Mouse (Mus musculus) forebrain, embryonic 13.5 days (tissue): ENCODE measurements at regions not wholly inside any gene's neighbourhood (a gene's known extent, or its start where the extent isn't known, plus 50 kb on each side); places are given as distances from the start of the nearest gene placed in this dataset.

Experiments used
- ATAC-seq: fragments of 200-750 bp; cut with Nextera tagmentation; 2 replicates; pipeline ENCODE4 v1.8.0; 2017
- H3K27ac ChIP-seq: fragments of 300-500 bp; sonication (generic); 2 replicates; pipeline ENCODE4 v1.5.1; 2015; ENCODE audit warnings: inconsistent platforms, mild to moderate bottlenecking, moderate library complexity
- H3K27me3 ChIP-seq: fragments of 300-500 bp; sonication (generic); 2 replicates; pipeline ENCODE4 v1.6.1; 2015; ENCODE audit warnings: mild to moderate bottlenecking, inconsistent platforms
- H3K36me3 ChIP-seq: fragments of 300-500 bp; sonication (generic); 2 replicates; pipeline ENCODE4 v1.6.1; 2015; ENCODE audit warnings: mild to moderate bottlenecking, inconsistent platforms; ENCODE audit not compliant: poor library complexity, severe bottlenecking
- H3K4me1 ChIP-seq: fragments of 300-500 bp; sonication (generic); 2 replicates; pipeline ENCODE4 v1.6.1; 2015; ENCODE audit warnings: inconsistent platforms
- H3K4me2 ChIP-seq: fragments of 300-500 bp; sonication (generic); 2 replicates; pipeline ENCODE4 v1.6.1; 2015; ENCODE audit warnings: inconsistent platforms, mild to moderate bottlenecking, moderate library complexity
- H3K4me3 ChIP-seq: fragments of 300-500 bp; sonication (generic); 2 replicates; pipeline ENCODE4 v1.5.1; 2015; ENCODE audit warnings: mild to moderate bottlenecking, inconsistent platforms
- H3K9ac ChIP-seq: fragments of 300-500 bp; sonication (generic); 2 replicates; pipeline ENCODE4 v1.6.1; 2015; ENCODE audit warnings: mild to moderate bottlenecking, inconsistent platforms
- H3K9me3 ChIP-seq: fragments of 300-500 bp; sonication (generic); replicated peaks from 2 replicates; pipeline ENCODE4 v1.6.1; 2016; ENCODE audit warnings: inconsistent platforms
- WGBS: fragments of 180-500 bp; shearing (Covaris S2); methylation state at CpG from one replicate; pipeline ENCODE4 v1.1.7; 2015; 5-methylcytosine and 5-hydroxymethylcytosine counted together

DNA sequence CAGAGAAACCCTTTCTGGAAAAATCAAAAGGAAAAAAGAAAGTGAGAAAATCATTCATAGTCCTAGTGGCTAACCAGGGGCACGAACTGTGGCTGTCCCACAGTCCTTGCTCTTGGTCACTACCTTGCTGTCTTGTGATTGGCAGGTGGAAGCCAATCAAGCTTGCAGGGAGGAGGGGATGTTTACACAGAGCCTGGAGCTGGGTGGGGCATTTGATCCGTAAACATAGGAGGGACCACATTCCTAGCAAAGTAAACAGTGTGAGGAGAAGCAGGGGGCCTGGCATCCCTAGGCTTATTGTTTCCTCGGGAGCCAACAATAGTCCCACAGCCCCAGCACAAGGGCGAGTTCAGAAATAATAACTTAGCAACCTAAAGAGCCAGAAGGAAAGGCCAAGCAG lies 466.5 kb upstream of the Gm10131 start:
- Histone ChIP-seq H3K4me3 (no peak overlapping the region), H3K9me3 (no peaks in the 10 kb centered on the region), H3K36me3 (no peaks in the 10 kb centered on the region), H3K27me3 (no peaks in the 10 kb centered on the region), H3K4me2 (no peak overlapping the region), H3K4me1 (no peaks in the 10 kb centered on the region), H3K9ac (no peak overlapping the region), H3K27ac (no peak overlapping the region)
- 24% methylated on average over 4 of the region's 4 CpGs for WGBS
- no peak for ATAC-seq

DNA sequence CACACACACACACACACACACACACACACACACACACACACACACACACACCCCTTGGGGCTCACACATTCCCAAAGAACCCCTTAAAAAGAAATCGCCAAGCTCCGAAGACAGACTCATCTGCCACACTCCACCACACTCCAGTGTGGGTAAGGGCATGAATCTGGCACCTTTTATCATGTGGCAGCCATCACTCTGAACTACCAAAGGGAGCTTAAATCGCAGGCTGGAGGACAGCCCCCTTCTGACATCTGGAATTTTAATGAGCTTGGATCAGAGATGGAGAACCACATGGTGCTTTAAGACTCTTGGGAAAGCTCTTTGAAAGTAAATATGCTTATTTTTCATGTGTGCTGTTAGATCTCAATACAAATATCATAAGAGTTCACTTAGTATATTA lies 462.5 kb upstream of the Gm10131 start:
- 69% methylated on average over 3 of the region's 3 CpGs for WGBS
- Histone ChIP-seq H3K9me3 (no peaks in the 10 kb centered on the region), H3K27me3 (no peaks in the 10 kb centered on the region), H3K4me3 (no peak overlapping the region), H3K4me2 (no peak overlapping the region), H3K9ac (no peak overlapping the region), H3K36me3 (no peaks in the 10 kb centered on the region), H3K27ac (no peak overlapping the region), H3K4me1 (no peaks in the 10 kb centered on the region)
- ATAC-seq: no peak

DNA sequence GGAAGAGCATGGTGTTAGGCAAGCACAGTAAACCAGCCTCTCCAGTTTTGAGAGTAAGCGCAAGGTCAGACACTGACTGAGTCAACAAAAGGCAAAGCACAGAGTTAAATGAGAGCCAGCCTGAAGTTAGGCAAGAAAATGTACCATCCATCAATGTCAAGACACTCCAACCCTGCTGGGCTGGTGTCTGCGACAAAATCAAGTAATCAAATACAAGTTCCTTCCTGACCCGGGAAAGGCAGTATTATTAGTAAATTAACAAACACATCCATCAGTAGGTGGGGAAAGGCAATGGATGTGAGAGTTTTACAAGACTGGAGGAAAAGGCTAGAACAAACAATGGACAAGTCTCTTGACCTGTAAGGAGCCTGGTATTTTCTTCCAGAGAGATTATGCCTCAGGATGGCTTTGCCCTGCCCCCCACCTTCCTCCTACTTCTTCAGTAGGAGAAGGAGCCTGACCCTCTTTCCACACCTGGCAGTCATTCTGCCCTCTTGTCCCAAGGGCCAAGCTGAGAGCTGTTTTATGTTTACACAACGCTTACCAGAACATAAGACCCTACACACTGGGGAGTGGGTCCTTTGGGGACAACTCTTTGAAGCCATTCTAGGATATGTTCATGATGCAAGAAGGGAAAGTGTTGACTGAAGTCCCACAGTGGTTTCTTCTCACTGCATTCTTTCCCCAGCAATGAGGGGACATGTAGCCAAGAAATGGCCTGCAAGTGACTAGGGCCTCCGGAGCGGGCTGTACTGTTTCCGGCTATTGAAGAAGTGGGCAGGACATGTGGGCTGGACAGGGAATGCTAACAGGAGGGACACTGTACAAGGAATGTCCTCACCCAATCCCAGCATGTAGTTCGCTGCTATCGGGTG lies 461.7 kb upstream of the Gm10131 start:
- no peak overlapping the region for H3K4me3 ChIP-seq
- WGBS: 87% methylated on average over 9 of the region's 9 CpGs
- no peaks in the 10 kb centered on the region for H3K36me3 ChIP-seq
- H3K27ac ChIP-seq: no peak overlapping the region
- H3K9me3 ChIP-seq: no peaks in the 10 kb centered on the region
- no peak overlapping the region for H3K4me2 ChIP-seq
- no peak for ATAC-seq
- no peak overlapping the region for H3K9ac ChIP-seq
- H3K4me1 ChIP-seq: no peaks in the 10 kb centered on the region
- no peaks in the 10 kb centered on the region for H3K27me3 ChIP-seq

DNA sequence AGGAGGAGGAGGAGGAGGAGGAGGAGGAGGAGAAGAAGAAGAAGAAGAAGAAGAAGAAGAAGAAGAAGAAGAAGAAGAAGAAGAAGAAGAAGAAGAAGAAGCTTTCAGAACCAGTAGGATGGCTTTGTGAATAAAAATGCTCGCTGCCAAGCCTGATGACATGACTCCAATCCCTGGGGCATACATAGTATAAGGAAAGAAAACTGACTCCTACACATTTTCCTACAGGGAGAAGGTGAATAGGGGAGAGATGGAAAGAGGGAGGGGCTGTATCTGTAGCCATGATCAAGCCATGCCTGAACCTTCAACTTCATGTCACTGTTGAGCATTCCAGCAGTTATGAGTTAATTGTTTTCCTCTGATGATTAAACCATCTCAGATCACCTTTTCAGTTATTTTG lies 460.2 kb upstream of the Gm10131 start:
- no peak for ATAC-seq
- WGBS: 97% methylated on average over 1 of the region's 1 CpGs

DNA sequence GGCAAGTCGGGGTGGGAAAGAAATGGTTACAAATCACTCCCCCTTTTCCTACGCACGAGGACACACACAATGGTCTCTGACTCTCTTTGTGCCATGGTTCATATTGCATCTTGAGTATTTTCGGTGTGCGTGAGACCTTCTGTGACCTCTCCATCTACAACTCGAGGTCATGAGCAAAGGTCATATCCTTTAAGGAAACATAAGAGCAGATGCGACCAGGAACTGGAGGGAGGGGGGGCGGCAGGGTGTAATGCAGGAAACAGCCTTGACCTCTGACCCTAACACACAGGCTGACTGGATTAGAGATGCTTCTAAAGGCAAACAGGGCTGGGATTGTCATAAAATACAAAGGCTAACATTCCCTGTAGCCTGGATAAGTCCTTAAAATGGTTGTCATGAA lies 450.7 kb upstream of the Gm10131 start:
- WGBS: 76% methylated on average over 8 of the region's 8 CpGs
- H3K27ac ChIP-seq: no peak overlapping the region
- H3K4me3 ChIP-seq: no peak overlapping the region
- ATAC-seq: no peak
- no peaks in the 10 kb centered on the region for H3K36me3 ChIP-seq
- H3K9me3 ChIP-seq: no peaks in the 10 kb centered on the region
- H3K9ac ChIP-seq: no peak overlapping the region
- no peak overlapping the region for H3K4me2 ChIP-seq
- H3K4me1 ChIP-seq: peaks cover 2% of the 10 kb centered on the region; the same call in 1 of the 2 replicates
- peaks cover 12% of the 10 kb centered on the region; the same call in 1 of the 2 replicates for H3K27me3 ChIP-seq

More for the DNA sequence above, 460.2 kb upstream of the Gm10131 start:
- Histone ChIP-seq H3K9ac (no peak overlapping the region), H3K9me3 (no peaks in the 10 kb centered on the region), H3K36me3 (no peaks in the 10 kb centered on the region), H3K4me1 (no peaks in the 10 kb centered on the region), H3K4me3 (no peak overlapping the region), H3K27me3 (no peaks in the 10 kb centered on the region), H3K4me2 (no peak overlapping the region), H3K27ac (no peak overlapping the region)

DNA sequence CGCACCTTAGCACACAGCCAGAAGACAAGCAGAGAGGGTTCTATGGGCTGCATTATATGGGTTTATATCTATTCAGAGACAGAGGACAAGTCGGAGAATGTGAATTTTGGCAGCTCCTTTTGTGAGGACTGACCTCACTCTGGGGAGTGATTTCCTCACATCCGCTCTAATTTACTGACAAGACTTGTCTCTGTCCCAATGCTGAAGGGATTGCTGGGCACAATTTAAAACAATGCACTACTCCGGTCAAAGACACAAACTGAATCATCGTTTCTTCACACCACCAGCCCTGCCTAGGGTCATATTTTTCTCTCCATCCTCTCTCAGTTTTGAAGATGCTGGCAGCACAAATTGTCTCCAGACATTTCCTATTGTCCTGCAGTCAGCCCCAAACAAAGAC lies 438.2 kb upstream of the Gm10131 start:
- ATAC-seq: no peak
- H3K4me2 ChIP-seq: no peak overlapping the region
- no peaks in the 10 kb centered on the region for H3K9me3 ChIP-seq
- H3K4me3 ChIP-seq: no peak overlapping the region
- 76% methylated on average over 5 of the region's 5 CpGs for whole genome bisulfite sequencing
- peaks cover 20% of the 10 kb centered on the region for H3K27me3 ChIP-seq
- no peak overlapping the region for H3K9ac ChIP-seq
- no peaks in the 10 kb centered on the region for H3K4me1 ChIP-seq
- no peak overlapping the region for H3K27ac ChIP-seq
- no peaks in the 10 kb centered on the region for H3K36me3 ChIP-seq

DNA sequence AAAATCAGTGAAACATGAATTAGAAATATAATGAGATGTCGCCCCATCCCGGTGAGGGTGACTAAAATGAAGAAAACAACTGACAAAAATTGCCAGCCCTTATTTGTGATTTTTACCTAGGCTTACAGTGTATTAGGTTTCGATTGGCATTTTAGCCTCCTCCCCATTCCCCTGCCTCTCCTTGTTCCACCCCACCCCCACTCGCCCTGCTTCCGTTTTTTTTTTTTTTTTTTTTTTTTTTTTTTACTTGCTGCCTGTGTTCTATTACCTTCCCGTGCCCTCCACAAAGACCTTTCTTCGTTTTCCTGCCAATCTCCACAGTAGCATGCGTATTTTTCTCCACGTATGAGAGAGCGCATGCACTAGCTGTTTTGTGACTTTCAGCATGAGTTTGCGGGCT lies 435.3 kb upstream of the Gm10131 start:
- 18% methylated on average over 11 of the region's 11 CpGs for WGBS
- Histone ChIP-seq H3K27me3 (peaks cover 12% of the 10 kb centered on the region), H3K27ac (no peak overlapping the region), H3K36me3 (no peaks in the 10 kb centered on the region), H3K4me1 (no peaks in the 10 kb centered on the region), H3K4me2 (peak overlapping the region; percentile 27; the same call in 1 of the 2 replicates), H3K9ac (no peak overlapping the region), H3K4me3 (no peak overlapping the region), H3K9me3 (no peaks in the 10 kb centered on the region)
- no peak for ATAC-seq

DNA sequence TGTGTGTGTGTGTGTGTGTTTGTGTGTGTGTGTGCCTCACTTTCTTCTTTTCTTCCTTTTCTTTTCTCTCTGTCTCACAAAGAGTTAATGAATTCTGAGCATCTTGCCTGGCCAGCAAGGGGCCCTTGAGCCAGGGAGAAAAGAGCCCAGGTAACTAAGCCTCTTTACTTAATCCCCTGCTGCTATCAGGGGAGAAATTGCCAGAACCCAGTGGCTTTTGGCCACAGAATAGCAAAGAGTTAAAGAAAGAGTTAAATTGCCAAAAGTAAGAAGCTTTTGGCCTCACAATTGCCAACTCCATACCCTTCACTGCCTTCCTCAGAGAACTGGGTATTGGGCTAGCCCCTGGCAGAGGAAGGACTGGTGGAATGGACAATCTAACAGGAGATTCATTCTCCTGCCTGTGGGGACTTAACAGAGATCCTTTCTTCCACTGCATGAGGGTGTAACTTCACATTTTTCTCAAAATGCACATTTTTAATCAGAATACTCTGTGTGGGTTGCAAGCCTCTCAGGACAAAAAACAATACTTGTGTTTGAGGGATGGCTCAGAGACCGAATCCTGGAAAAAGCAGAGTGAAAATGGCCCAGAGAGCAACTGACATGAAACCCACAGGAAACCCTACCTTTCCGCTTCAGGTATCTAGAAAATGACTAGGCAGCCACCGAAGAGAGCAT lies 431.0 kb upstream of the Gm10131 start:
- no peak overlapping the region for H3K9ac ChIP-seq
- H3K4me3 ChIP-seq: no peak overlapping the region
- no peaks in the 10 kb centered on the region for H3K4me1 ChIP-seq
- no peaks in the 10 kb centered on the region for H3K27me3 ChIP-seq
- WGBS: 47% methylated on average over 3 of the region's 3 CpGs
- no peaks in the 10 kb centered on the region for H3K36me3 ChIP-seq
- ATAC-seq: no peak
- no peak overlapping the region for H3K4me2 ChIP-seq
- H3K27ac ChIP-seq: no peak overlapping the region
- no peaks in the 10 kb centered on the region for H3K9me3 ChIP-seq

DNA sequence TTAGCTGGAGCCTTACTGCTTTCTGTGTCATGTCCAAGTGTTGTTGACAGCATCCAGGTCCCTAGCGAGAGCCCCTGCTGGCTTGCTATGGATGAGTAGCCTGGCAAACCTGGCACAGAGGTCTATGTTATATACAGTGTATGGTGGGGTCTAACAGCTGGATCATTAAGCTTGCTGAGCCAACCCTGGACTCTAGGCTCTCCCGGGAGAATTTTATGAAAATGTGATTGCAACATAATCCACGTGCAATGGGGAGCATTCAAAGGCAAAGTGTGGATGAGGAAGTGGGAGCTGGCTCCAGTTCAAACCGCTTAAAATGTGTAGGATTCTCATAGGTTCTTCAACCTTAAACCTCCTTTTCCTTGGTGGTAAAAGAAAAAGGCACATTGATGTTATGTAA lies 427.7 kb upstream of the Gm10131 start:
- WGBS: 77% methylated on average over 4 of the region's 4 CpGs
- Histone ChIP-seq H3K4me3 (no peak overlapping the region), H3K4me1 (no peaks in the 10 kb centered on the region), H3K36me3 (no peaks in the 10 kb centered on the region), H3K9ac (no peak overlapping the region), H3K9me3 (no peaks in the 10 kb centered on the region), H3K27me3 (no peaks in the 10 kb centered on the region), H3K27ac (no peak overlapping the region), H3K4me2 (no peak overlapping the region)
- no peak for ATAC-seq

DNA sequence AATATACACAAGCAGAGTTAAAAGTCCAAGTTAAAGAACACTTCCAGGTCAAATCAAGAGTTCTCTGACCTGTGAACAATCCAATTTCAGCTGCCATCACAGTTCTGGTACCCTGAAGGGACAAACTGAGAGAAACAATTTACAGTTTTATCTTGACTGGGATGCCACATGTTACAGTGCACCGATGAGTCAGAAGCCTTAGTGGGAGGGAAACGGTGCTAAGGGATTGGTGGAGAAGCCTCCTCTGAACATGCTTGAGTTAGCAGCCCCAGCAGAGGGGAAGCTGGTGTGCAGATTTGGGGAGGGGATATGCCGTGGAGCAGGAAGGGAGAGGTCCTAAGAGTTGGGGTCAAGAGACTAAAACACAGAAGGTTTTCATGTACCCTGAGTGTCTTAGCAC lies 423.9 kb upstream of the Gm10131 start:
- WGBS: 79% methylated on average over 3 of the region's 3 CpGs
- no peak overlapping the region for H3K4me3 ChIP-seq
- no peak overlapping the region for H3K27ac ChIP-seq
- H3K9me3 ChIP-seq: no peaks in the 10 kb centered on the region
- no peak overlapping the region for H3K4me2 ChIP-seq
- H3K4me1 ChIP-seq: no peaks in the 10 kb centered on the region
- no peaks in the 10 kb centered on the region for H3K27me3 ChIP-seq
- no peak for ATAC-seq
- H3K36me3 ChIP-seq: no peaks in the 10 kb centered on the region
- H3K9ac ChIP-seq: no peak overlapping the region

DNA sequence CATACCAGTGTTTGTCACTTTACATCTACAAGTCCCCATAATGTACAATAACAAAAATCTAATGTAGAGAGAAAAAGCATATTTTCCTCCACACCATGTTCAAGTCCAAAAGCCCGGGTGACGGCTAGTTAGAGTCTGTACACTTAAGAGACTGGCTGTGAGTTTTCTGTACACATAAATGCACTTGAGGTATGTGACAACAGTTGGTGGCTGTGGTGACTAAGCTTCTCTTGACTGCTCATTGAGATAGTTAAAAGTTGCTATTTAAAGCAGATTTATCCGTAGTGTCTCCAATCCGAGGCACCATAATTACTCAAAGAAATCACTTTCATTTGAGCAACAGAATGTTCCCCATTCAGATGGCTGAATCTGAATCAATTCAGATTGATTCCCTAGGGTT lies 421.9 kb upstream of the Gm10131 start:
- ATAC-seq: no peak
- no peak overlapping the region for H3K4me3 ChIP-seq
- 85% methylated on average over 4 of the region's 4 CpGs for WGBS
- H3K9me3 ChIP-seq: no peaks in the 10 kb centered on the region
- no peak overlapping the region for H3K9ac ChIP-seq
- no peak overlapping the region for H3K27ac ChIP-seq
- no peak overlapping the region for H3K4me2 ChIP-seq
- no peaks in the 10 kb centered on the region for H3K4me1 ChIP-seq
- H3K27me3 ChIP-seq: no peaks in the 10 kb centered on the region
- no peaks in the 10 kb centered on the region for H3K36me3 ChIP-seq

DNA sequence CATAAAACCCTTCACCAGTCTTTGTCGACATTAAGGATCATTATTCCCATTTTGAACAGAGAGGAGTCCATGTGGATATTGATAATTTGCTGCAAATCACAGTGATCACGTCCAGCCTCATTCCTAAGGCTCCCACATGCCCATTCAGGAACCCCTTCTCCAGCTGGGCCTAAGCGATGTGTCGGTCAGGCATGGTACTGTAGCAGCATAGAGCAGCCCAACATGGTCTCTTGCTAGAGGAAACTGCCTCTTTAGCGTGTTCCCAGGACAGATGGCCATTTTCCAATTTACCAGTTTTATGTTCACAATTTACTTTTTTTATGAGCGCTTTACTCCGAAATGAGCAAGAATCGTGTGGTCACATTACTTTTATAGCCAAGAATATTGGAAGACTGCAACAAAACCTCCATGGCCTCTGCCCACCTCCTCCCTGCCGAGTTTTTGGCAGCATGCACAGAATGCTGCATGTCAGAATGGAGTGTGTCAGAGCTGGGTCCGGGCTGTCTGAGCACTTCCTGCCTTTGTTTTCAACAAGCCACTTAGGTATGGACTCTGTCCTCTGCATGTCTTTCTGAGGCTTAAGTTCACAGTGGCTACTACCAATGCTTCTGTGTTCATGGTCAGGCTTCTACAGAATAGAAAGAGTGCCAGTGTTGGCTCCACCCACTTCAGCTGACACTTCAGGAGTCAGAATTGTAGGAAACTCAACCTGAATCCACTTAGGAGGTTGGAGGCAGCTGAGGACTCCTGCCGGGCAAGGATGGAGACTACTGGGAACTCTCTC lies 419.6 kb upstream of the Gm10131 start:
- Histone ChIP-seq H3K4me3 (no peak overlapping the region), H3K36me3 (no peaks in the 10 kb centered on the region), H3K9me3 (no peaks in the 10 kb centered on the region), H3K4me2 (no peak overlapping the region), H3K4me1 (no peaks in the 10 kb centered on the region), H3K27ac (no peak overlapping the region), H3K27me3 (no peaks in the 10 kb centered on the region), H3K9ac (no peak overlapping the region)
- ATAC-seq: no peak
- WGBS: 80% methylated on average over 11 of the region's 11 CpGs
